7 mouse cellular contexts compared by ENCODE assay signal in the genomic region with DNA sequence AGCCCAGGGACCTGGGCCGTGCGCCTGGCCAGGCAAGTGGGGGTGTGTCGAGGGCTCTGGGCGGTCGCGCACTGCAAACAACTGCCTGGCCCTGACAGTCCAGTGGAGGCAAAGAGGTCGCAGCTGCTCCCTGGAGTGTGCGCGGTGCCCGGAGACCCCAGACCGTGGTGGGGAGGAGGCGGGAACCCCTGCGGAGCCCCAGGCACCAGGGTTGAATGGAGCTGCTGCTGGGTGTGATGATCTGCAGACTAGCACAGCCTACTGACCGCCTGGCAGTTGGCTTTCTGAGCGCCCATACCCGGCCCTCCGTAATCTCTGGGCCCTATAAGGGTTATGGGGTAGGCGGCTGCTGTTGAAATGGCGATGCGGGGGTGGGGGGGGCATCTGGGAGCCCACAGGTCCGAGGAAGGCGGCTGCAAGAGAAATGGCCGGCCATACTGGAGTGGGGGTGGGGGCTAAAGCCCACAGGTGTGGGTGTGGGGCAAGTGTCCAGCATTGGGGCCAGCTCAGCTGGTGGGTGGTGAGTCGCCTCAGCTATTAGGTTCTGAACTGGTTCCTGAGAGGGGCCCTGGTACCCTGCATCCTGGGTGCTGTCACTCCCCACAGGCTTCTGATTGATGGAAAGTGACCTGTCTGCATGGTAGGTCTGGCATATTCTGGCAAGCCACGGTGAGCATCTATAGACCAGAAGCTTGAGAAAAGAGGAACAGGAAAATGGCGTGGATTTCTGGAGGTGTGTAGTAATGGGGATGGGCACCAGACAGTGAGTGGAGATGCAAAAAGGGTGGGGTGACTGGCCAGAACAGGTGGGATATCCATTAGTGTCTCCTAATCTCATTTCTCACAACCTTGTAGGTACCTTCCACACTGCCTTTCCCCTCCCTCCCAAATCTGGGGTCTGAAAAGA. TPM values are rescaled to one million over a fixed set of nuclear protein-coding genes. Genes with fewer than 3 reads are reported as not detected.
DNase-seq lines count a peak whose midpoint lies in the region; ATAC-seq and TF ChIP-seq lines count a peak whose summit lies in the region.
"Not testable (repeated sequence)": the region's sequence is repeated elsewhere in the genome, so short reads cannot be mapped to it uniquely, and the experiment has no call there.

No protein-coding gene starts in this region.

- H3K27me3 ChIP-seq in limb, embryonic 14.5 days (ENCODE audit: control insufficient read depth, insufficient read depth, low read length), result not testable (repeated sequence)

- not testable (repeated sequence) for TF ChIP-seq POLR2A in bone marrow, adult 2 months (IDR thresholded peaks at IDR 0.05; ENCODE audit: borderline replicate concordance, control insufficient read depth, low read depth, low read length); limb, embryonic 14.5 days (IDR thresholded peaks at IDR 0.05; ENCODE audit: borderline replicate concordance, extremely low read depth, insufficient read depth, insufficient read length)

- ATAC-seq in granulocyte monocyte progenitor cell, adult 5-6 weeks (replicated peaks; ENCODE audit: poor library complexity, severe bottlenecking), result peak; percentile 41
- ATAC-seq in inflammation-experienced regulatory T-cells, adult 6 months, result peak; percentile 32
- ATAC-seq in limb, embryonic 14.5 days (ENCODE audit: low FRiP score, low read depth), result peak; percentile 31

- peak; percentile 5 for DNase-seq in embryo, embryonic 11 days
- DNase-seq in limb, embryonic 14.5 days (ENCODE audit: low spot score), result not testable (repeated sequence)
- peak; percentile 5 for DNase-seq in mesoderm, embryonic 11.5 days (ENCODE audit: low read depth, low spot score)
- peak; percentile 13 for DNase-seq in right cerebral cortex, postnatal 25 days

- H3K9me3 ChIP-seq in limb, embryonic 14.5 days (ENCODE audit: control insufficient read depth, low read length), result not testable (repeated sequence)

- not testable (repeated sequence) for TF ChIP-seq CTCF in bone marrow, adult 2 months (IDR thresholded peaks at IDR 0.05; ENCODE audit: control insufficient read depth, insufficient read depth, low read length)

- peaks cover 26% of the 10 kb centered on the region for H3K36me3 ChIP-seq in limb, embryonic 14.5 days (ENCODE audit: control insufficient read depth, insufficient read depth, low read length)

- WGBS in bone marrow, adult 2 months, result 18% methylated on average over 26 of the region's 26 CpGs
- 12% methylated on average over 17 of the region's 26 CpGs for WGBS in limb, embryonic 14.5 days

- H3K4me2 ChIP-seq in limb, embryonic 14.5 days (replicated peaks; ENCODE audit: low read depth, low read length, severe bottlenecking), result peak overlapping the region; percentile 52

- H3K9ac ChIP-seq in limb, embryonic 14.5 days (ENCODE audit: low read depth, low read length, severe bottlenecking), result peak overlapping the region; percentile 56

- H3K27ac ChIP-seq in bone marrow, adult 2 months (ENCODE audit: control insufficient read depth, insufficient read depth, low read depth, low read length, poor library complexity); limb, embryonic 14.5 days (replicated peaks; ENCODE audit: low read depth, low read length): not testable (repeated sequence)

- peak overlapping the region; percentile 28 for H3K4me3 ChIP-seq in bone marrow, adult 2 months (replicated peaks; ENCODE audit: control insufficient read depth, low read depth, low read length)
- H3K4me3 ChIP-seq in limb, embryonic 14.5 days (replicated peaks; ENCODE audit: low read length), result peak overlapping the region; percentile 50

- H3K4me1 ChIP-seq in bone marrow, adult 2 months (ENCODE audit: control insufficient read depth, insufficient read depth, low read length); limb, embryonic 14.5 days (ENCODE audit: control insufficient read depth, insufficient read depth, low read length): not testable (repeated sequence)

RNA-seq across cellular contexts. Expression of a gene that starts 0.8 kb away (rescaled TPM):
- polyA plus RNA-seq in bone marrow, adult 2 months (2011; ENCODE audit: insufficient read depth, insufficient read length, low replicate concordance, missing spikeins), result 2.1 and 3.2 TPM in 2 replicates
- total RNA-seq in granulocyte monocyte progenitor cell, adult 5-6 weeks (2014; fragmentation: Nextera tagmentation), result 18.9 and 28.2 TPM in 2 replicates
- total RNA-seq in granulocyte monocyte progenitor cell, adult 5-6 weeks (2017), result 28.9 and 29.3 TPM in 2 replicates
- polyA plus RNA-seq in inflammation-experienced regulatory T-cells, adult 6 months (2017; shearing (Covaris generic)), result 10 to 100 TPM in 2 of 3 experiments, 1 to 10 TPM in 1; 9.4 to 15.5 (median 12.9) TPM
- 24.1 and 29.1 TPM in 2 replicates for polyA plus RNA-seq in limb, embryonic 14.5 days (2012; rRNA removed)
- 51.6 and 54.7 TPM in 2 replicates for polyA plus RNA-seq in limb, embryonic 14.5 days (2014; fragmentation: Nextera tagmentation; extraction: Ambion mirVana)

RNA-seq across cellular contexts. Expression of a gene that starts 42.3 kb away (rescaled TPM):
- polyA plus RNA-seq in bone marrow, adult 2 months (2011; ENCODE audit: insufficient read depth, insufficient read length, low replicate concordance, missing spikeins), result 2.6 TPM in 1 of 2 replicates, not detected in the other
- 2.8 TPM in 1 of 2 replicates, not detected in the other for total RNA-seq in granulocyte monocyte progenitor cell, adult 5-6 weeks (2014; fragmentation: Nextera tagmentation)
- total RNA-seq in granulocyte monocyte progenitor cell, adult 5-6 weeks (2017), result 2.5 and 3.1 TPM in 2 replicates
- 1 to 10 TPM; 1.1 to 6.4 (median 4.7) TPM for polyA plus RNA-seq in inflammation-experienced regulatory T-cells, adult 6 months (2017; shearing (Covaris generic))
- polyA plus RNA-seq in limb, embryonic 14.5 days (2012; rRNA removed), result 49.3 and 50.5 TPM in 2 replicates
- polyA plus RNA-seq in limb, embryonic 14.5 days (2014; fragmentation: Nextera tagmentation; extraction: Ambion mirVana), result 33.1 and 43.0 TPM in 2 replicates

RNA-seq across cellular contexts. Expression of a gene that starts 54.0 kb away (rescaled TPM):
- 4.5 and 4.8 TPM in 2 replicates for polyA plus RNA-seq in bone marrow, adult 2 months (2011; ENCODE audit: insufficient read depth, insufficient read length, low replicate concordance, missing spikeins)
- 4.1 and 5.9 TPM in 2 replicates for total RNA-seq in granulocyte monocyte progenitor cell, adult 5-6 weeks (2014; fragmentation: Nextera tagmentation)
- 6.2 and 11.5 TPM in 2 replicates for total RNA-seq in granulocyte monocyte progenitor cell, adult 5-6 weeks (2017)
- polyA plus RNA-seq in inflammation-experienced regulatory T-cells, adult 6 months (2017; shearing (Covaris generic)), result 10 to 100 TPM in 2 of 3 experiments, 1 to 10 TPM in 1; 9.6 to 19.9 (median 15.4) TPM
- 6.7 and 9.1 TPM in 2 replicates for polyA plus RNA-seq in limb, embryonic 14.5 days (2012; rRNA removed)
- 9.3 and 11.1 TPM in 2 replicates for polyA plus RNA-seq in limb, embryonic 14.5 days (2014; fragmentation: Nextera tagmentation; extraction: Ambion mirVana)

RNA-seq across cellular contexts. Expression of a gene that starts 54.0 kb away (rescaled TPM):
- polyA plus RNA-seq in bone marrow, adult 2 months (2011; ENCODE audit: insufficient read depth, insufficient read length, low replicate concordance, missing spikeins), result 5.7 and 12.5 TPM in 2 replicates
- 19.2 and 19.8 TPM in 2 replicates for total RNA-seq in granulocyte monocyte progenitor cell, adult 5-6 weeks (2014; fragmentation: Nextera tagmentation)
- total RNA-seq in granulocyte monocyte progenitor cell, adult 5-6 weeks (2017), result 18.7 and 30.1 TPM in 2 replicates
- polyA plus RNA-seq in inflammation-experienced regulatory T-cells, adult 6 months (2017; shearing (Covaris generic)), result 10 to 100 TPM; 14.9 to 21.5 (median 20.9) TPM
- 59.1 and 73.4 TPM in 2 replicates for polyA plus RNA-seq in limb, embryonic 14.5 days (2012; rRNA removed)
- 52.0 and 61.2 TPM in 2 replicates for polyA plus RNA-seq in limb, embryonic 14.5 days (2014; fragmentation: Nextera tagmentation; extraction: Ambion mirVana)
